Mouse (Mus musculus) testis, adult 2 months (tissue): ENCODE results near the gene Trim43a.
"Not testable (repeated sequence)": the region's sequence is repeated elsewhere in the genome, so short reads cannot be mapped to it uniquely, and the experiment has no call there.

Source experiments
- CTCF ChIP-seq: fragments of 200-500 bp; IDR thresholded peaks from 2 replicates; pipeline ENCODE4 v1.5.1; 2012; ENCODE audit warnings: low read depth, mild to moderate bottlenecking, inconsistent platforms, low read length, moderate library complexity; ENCODE audit not compliant: control insufficient read depth, insufficient read depth, insufficient replicate concordance
- POLR2A ChIP-seq: fragments of 200-500 bp; IDR thresholded peaks from 2 replicates; pipeline ENCODE4 v1.6.1; 2012; ENCODE audit warnings: low read depth, mild to moderate bottlenecking, inconsistent platforms, low read length, moderate library complexity; ENCODE audit not compliant: control insufficient read depth

DNA sequence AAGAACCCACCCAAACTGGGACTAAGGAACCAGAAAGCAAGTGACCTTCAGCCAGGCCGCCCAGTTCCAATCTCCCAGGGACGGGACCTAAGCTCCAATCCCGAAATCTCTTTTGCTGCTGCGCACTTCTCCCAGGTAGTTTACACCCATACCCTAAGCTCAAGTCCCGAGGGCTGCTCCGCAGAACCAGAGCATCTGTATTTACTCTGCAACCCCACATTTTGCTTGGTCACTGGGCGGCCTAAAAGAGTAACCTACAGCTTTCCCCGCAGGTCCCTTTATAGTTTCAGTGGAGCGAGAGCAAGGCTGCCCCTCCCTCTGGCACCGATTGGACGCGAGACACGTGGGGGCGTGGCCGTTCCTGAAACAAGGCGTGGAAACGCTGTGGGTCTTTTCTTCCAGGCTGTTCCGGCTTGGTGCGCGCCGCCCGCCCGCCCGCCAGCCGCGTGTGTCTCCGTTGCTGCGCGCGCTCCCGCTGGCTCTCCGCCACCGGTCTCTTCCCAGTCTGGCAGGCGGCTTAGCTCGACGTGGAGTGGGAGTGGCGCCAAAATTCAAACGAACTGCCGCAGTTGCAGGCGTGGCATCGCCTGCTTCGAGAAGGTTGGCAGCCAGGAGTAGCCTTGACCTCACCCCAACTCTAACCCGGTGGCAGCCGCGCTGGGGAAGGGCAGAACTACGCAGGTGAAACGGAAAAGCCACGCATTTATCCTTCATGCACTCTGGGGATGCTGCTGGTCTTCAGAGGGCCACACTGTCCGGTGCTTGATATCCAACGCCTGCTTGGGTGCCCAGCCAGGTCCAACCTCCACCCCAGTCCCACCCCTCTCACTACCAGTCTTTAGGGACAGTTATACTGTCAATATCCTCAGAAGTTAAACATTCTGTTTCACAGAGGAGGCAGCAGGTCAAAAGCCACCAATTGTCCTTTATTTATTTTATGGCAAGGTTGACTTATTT, 18.8 kb downstream of the Trim43a start:
- TF ChIP-seq POLR2A = peak; percentile 46
- TF ChIP-seq CTCF = not testable (repeated sequence)
